Mouse (Mus musculus): ENCODE results near the gene Zfyve28.

The Zfyve28 gene

GRCm38 (mm10) chr5:34174021-34174420 lies 114.2 kb downstream of the Zfyve28 start:
- peak; percentile 21 for DNase-seq

GRCm38 (mm10) chr5:34170726-34171125 lies 117.5 kb downstream of the Zfyve28 start:
- peak; percentile 35 for DNase-seq

- DNase-seq: no peak
Observed at GRCm38 (mm10) chr5:34169954-34170353, 118.3 kb downstream of the Zfyve28 start.

- peak; percentile 94 for DNase-seq
Observed at GRCm38 (mm10) chr5:34168950-34169891, 119.0 kb downstream of the Zfyve28 start, which contains the start of the genes Poln and Haus3. Poln (minus strand) TSS chr5:34169448. Haus3 (minus strand) TSS chr5:34169527.

GRCm38 (mm10) chr5:34167857-34168256 lies 120.4 kb downstream of the Zfyve28 start:
- no peak for DNase-seq

- DNase-seq: no peak
Observed at GRCm38 (mm10) chr5:34165793-34166192, 122.5 kb downstream of the Zfyve28 start.

GRCm38 (mm10) chr5:34148476-34148875 lies 139.8 kb downstream of the Zfyve28 start:
- DNase-seq: no peak

- DNase-seq: no peak
Observed at GRCm38 (mm10) chr5:34147554-34147953, 140.7 kb downstream of the Zfyve28 start.
